Mouse (Mus musculus): ENCODE results near the gene Slc2a12.
A peak's percentile ranks its signal among the peaks of the same experiment; 100 is the strongest.

Slc2a12 gene

DNA sequence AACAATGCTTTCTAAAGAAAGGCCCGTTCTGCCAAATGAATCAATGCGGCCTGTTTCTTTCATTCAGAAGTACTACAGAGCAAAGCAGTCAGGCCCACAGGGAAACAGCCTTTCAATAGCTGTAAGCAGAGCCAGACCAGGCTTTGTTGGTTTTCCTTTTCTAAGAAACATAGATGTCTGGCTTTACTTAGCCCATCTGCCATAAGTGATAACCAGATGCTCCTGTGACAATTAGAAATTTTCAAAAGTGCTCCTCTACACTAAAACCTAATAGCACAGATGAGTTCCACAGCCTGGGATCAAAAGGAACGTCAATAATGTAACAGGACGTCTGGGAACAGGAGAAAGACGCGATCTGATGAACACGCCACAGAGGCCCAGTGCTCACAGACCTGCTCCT is 81.5 kb downstream of the Slc2a12 start:
- ATAC-seq (ENCODE audit: low TSS enrichment), result no peak

GRCm38 (mm10) chr10:22728257-22728656 is 83.4 kb downstream of the Slc2a12 start:
- no peak for ATAC-seq (ENCODE audit: low TSS enrichment)

GRCm38 (mm10) chr10:22730266-22730991 is 85.6 kb downstream of the Slc2a12 start:
- ATAC-seq (ENCODE audit: low TSS enrichment), result peak; percentile 53

GRCm38 (mm10) chr10:22730992-22731271 is 86.1 kb downstream of the Slc2a12 start:
- ATAC-seq (ENCODE audit: low TSS enrichment), result no peak; the same call in 1 of the 2 replicates

GRCm38 (mm10) chr10:22731272-22732093 is 86.7 kb downstream of the Slc2a12 start, which contains the start of gene Tbpl1:
TSS of gene Tbpl1 (minus strand) at chr10:22731938.
- peak; percentile 95 for ATAC-seq (ENCODE audit: low TSS enrichment)

DNA sequence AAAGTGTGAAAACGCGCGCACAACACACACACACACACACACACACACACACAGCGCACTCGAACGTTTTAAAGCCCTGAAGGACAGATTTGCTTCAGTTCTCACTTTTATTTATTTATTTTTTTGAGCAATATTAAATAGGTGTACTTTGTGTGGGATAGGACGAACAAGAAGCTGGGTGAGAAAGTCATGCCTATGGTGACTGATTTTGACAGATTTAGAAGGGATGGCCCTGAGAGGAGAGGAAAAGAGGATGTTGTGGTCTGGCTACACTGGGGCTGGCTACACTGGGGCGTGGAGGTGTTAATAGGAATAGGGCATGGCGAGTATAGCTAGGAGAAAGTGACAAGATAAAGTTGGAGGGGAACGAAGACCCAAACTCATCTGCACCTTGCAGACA is 87.4 kb downstream of the Slc2a12 start:
- ATAC-seq (ENCODE audit: low TSS enrichment), result no peak

DNA sequence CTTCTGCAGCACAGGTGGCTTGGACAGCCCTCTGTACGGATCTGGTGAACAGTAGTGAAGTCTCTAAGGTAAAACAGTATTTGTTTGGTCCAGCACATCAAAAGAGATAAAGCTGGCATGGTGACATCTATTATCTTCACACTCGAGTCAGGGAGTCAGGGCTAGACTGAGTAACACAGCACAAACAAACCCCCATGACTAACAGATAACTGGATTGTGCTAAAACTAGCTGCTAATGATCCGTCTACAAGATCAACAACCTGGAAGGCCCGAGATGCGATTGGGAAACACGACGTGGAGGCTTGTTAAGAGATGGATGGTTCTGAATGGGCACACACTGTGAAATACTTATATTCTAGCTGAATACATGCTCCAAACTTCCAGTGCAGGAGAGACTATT is 101.1 kb downstream of the Slc2a12 start:
- ATAC-seq (ENCODE audit: low TSS enrichment), result no peak

- ATAC-seq (ENCODE audit: low TSS enrichment), result peak; percentile 59
Measured at GRCm38 (mm10) chr10:22746334-22747322, 101.8 kb downstream of the Slc2a12 start.

DNA sequence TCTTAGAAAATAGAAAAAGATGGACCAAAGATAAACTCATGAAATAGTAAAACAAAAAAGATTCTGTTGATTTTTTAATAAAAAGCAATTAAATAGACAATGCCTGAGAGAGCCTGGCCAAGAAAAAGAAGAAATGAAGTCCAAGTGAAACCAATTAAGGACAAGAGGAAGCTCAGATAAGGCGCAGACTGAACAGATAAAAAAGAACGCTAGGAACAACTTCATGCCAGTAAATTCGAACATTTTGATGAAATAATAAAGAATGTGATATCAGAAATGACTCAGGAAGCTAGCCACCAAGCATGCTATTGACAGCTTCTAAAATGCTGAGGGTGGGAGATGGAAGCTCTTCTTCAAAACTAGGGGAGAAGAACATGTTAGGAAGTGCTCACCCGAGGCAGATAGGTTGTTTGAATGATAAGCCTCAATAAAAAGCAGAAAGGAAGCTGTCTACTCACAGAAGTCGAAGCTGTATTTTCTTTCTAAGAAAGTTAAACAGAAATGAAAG is 106.4 kb downstream of the Slc2a12 start:
- ATAC-seq (ENCODE audit: low TSS enrichment), result no peak

Data from frontal cortex, adult (tissue).